Mouse (Mus musculus) heart, adult 2 months (tissue): Measurements from ENCODE around the gene Neurog2. TPM values are rescaled to one million over a fixed set of nuclear protein-coding genes. Genes with fewer than 3 reads are reported as not detected.

ENCODE experiments used
- DNase-seq, 2 experiments: peaks; one replicate each; pipeline ENCODE4 v3.0.0; 2021
- H3K27ac ChIP-seq: fragments of 200-600 bp; 2 replicates; pipeline ENCODE4 v1.8.1; 2022
- H3K27me3 ChIP-seq: fragments of 200-500 bp; 2 replicates; pipeline ENCODE4 v1.6.1; 2012; ENCODE audit warnings: mild to moderate bottlenecking, low read length, inconsistent platforms, mixed read lengths; ENCODE audit not compliant: control insufficient read depth, insufficient read depth
- H3K36me3 ChIP-seq: fragments of 200-500 bp; 2 replicates; pipeline ENCODE4 v1.6.1; 2012; ENCODE audit warnings: low read length, inconsistent platforms; ENCODE audit not compliant: control insufficient read depth, insufficient read depth
- H3K4me1 ChIP-seq: fragments of 200-500 bp; 2 replicates; pipeline ENCODE4 v1.6.1; 2011; ENCODE audit warnings: low read length; ENCODE audit not compliant: control insufficient read depth, insufficient read depth
- H3K4me3 ChIP-seq: fragments of 200-600 bp; 2 replicates; pipeline ENCODE4 v1.8.1; 2022
- H3K79me2 ChIP-seq: fragments of 200-500 bp; replicated peaks from 2 replicates; pipeline ENCODE4 v1.6.1; 2012; ENCODE audit warnings: mild to moderate bottlenecking, inconsistent platforms, low read length, moderate library complexity, mixed read lengths; ENCODE audit not compliant: control insufficient read depth, insufficient read depth
- H3K9ac ChIP-seq: fragments of 200-500 bp; 2 replicates; pipeline ENCODE4 v1.6.1; 2012; ENCODE audit warnings: low read depth, mild to moderate bottlenecking, control low read depth, inconsistent platforms, low read length, mixed read lengths
- CTCF ChIP-seq: fragments of 200-600 bp; IDR thresholded peaks from 2 replicates; pipeline ENCODE4 v1.8.1; 2022; ENCODE audit warnings: antibody characterized with exemption, mild to moderate bottlenecking, moderate library complexity
- EP300 ChIP-seq: fragments of 200-500 bp; IDR thresholded peaks from 2 replicates; pipeline ENCODE4 v1.6.1; 2011; ENCODE audit warnings: low read depth, low read length, control low read depth; ENCODE audit not compliant: insufficient read depth
- POLR2A ChIP-seq: fragments of 200-500 bp; IDR thresholded peaks from 2 replicates; pipeline ENCODE4 v1.6.1; 2011; ENCODE audit warnings: mild to moderate bottlenecking, low read depth, low read length, control low read depth; ENCODE audit not compliant: insufficient read depth
- WGBS: fragments of 180-500 bp; shearing (Covaris S2); methylation state at CpG from one replicate; pipeline ENCODE4 v1.1.7; 2018; 5-methylcytosine and 5-hydroxymethylcytosine counted together
- intact Hi-C: fragments of 180-260 bp; cut with DNase I; formaldehyde crosslinking; loops from one replicate; pipeline ENCODE4 v1.15.1; 2025
- polyA plus RNA-seq: library from polyadenylated mRNA; depleted of rRNA; stranded (reverse); fragments of >200 nt; gene quantifications from 2 replicates; pipeline ENCODE4 v1.2.3, GENCODE M21; 2012; rRNA removed
- total RNA-seq, 2 experiments: library from RNA; stranded (reverse); gene quantifications; 2 replicates each; pipeline ENCODE4 v1.2.3; 2021

Neurog2 gene
- total and polyA plus RNA-seq, 3 experiments: not detected

DNA sequence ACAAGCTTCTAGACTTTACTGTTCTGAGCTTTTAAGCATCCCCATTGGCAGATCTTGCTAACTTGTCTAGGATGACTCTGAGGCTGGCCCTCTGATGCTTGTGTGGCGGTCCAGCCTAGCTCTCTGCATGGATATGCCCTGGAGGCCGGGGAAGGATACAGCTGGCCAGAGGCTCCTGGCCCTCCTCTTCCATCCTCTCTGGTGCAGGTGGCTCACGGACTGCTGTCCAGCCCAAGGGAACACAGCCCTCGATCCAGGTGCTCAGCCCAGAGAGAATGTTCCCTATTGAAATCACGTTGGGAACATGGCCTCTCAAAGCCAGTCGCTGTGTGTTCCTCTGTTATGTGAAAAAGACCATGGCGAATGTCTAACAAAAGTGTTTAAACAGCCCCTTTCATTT, 27.8 kb downstream of the Neurog2 start:
- intact Hi-C loops: no loop called here
- WGBS: 87% methylated on average over 7 of the region's 7 CpGs
- Histone ChIP-seq H3K27ac (no peak overlapping the region), H3K4me3 (no peak overlapping the region), H3K4me1 (no peaks in the 10 kb centered on the region), H3K36me3 (no peaks in the 10 kb centered on the region), H3K9ac (no peak overlapping the region), H3K79me2 (no peaks in the 10 kb centered on the region), H3K27me3 (no peaks in the 10 kb centered on the region)
- no peak for DNase-seq
- TF ChIP-seq POLR2A (no peak), CTCF (no peak), EP300 (no peak)

DNA sequence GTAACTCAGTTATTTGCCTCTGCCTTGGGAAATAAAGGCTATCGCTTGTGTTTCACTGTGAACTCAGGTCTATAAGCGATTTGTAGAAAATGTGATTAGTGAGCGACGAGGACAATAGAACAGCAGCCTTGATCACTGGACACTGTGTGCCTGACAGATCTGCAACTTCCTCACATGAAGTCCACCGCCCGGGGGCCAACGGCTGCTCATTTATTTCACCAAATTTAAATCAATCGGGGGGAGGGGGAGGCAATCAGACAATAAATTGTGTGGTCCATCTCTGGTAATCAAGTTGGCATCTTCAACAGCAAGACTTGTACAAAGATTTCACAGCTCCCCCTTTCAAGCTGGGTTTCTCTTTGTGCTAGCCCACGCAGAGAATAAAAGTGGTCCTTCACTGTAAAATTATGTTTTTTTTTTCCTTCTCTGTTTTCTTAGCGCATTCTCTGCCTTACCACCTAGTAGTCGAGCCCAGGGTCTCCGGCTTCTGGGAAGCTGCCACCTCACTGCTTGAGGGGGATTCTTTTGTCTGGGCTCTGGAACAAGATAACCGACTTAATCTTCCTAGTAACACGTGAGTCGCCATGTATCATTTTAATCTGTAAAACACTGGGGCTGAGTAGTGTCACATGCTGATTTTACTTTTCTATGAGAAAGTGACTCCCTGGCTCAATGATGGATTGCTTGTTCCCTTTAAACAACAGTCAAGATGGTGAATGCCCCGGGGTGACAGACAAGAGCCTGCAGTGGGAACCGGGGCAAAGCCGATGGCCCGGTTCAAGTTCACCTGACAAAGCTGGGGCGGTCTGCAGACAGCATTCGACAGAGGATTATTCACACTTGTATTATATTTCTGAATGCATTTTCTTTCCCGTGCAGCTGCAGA, 29.0 kb downstream of the Neurog2 start:
- H3K79me2 ChIP-seq: no peaks in the 10 kb centered on the region
- intact Hi-C loops: no loop called here
- H3K4me1 ChIP-seq: no peaks in the 10 kb centered on the region
- H3K9ac ChIP-seq: no peak overlapping the region
- H3K27me3 ChIP-seq: no peaks in the 10 kb centered on the region
- DNase-seq: no peak
- 78% methylated on average over 22 of the region's 22 CpGs for WGBS
- H3K4me3 ChIP-seq: no peak overlapping the region
- H3K27ac ChIP-seq: no peak overlapping the region
- no peaks in the 10 kb centered on the region for H3K36me3 ChIP-seq
- TF ChIP-seq CTCF (no peak), EP300 (no peak), POLR2A (no peak)

DNA sequence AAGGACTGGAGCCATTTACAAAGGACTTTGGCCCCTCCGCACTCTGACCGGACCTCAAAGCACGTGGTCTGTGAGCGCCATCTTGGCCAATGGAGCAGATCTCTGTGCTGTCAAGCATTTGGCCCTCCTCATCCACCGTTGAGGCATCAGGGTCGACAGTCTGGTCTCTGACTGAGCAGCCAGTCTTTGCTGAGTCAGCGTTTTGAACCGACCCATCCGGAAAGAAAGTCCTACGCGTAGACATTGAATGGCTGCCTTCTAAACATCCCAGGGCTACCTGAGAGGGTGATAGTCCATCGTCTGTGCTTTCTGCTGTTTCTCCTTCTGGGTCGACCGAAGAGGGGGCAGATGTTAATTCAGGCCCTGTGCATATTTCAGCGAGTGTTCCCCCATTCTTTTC, 46.8 kb downstream of the Neurog2 start:
- Histone ChIP-seq H3K27ac (no peak overlapping the region), H3K4me1 (no peaks in the 10 kb centered on the region), H3K4me3 (no peak overlapping the region), H3K27me3 (no peaks in the 10 kb centered on the region), H3K9ac (no peak overlapping the region), H3K79me2 (no peaks in the 10 kb centered on the region), H3K36me3 (no peaks in the 10 kb centered on the region; the same call in 1 of the 2 replicates)
- DNase-seq: no peak
- TF ChIP-seq CTCF (no peak), EP300 (no peak), POLR2A (no peak)
- intact Hi-C loops: no loop called here
- WGBS: 87% methylated on average over 15 of the region's 15 CpGs

Other genes starting within 250 kb of the Neurog2 start
- 100 to 1,000 TPM; 269 to 290 TPM for gene Ank2, start 133.8 kb upstream of the Neurog2 start, total RNA-seq
- 96.1 and 155 TPM in 2 replicates for gene Ank2, start 133.8 kb upstream of the Neurog2 start, polyA plus RNA-seq
- 10 to 100 TPM; 21.6 to 23.4 TPM for gene Larp7, start 79.8 kb upstream of the Neurog2 start, total RNA-seq
- gene Larp7, start 79.8 kb upstream of the Neurog2 start, polyA plus RNA-seq: 2.6 and 5.9 TPM in 2 replicates
- under 1 TPM; 0.47 to 0.66 TPM for gene Zgrf1, start 79.6 kb upstream of the Neurog2 start, total RNA-seq
- gene Zgrf1, start 79.6 kb upstream of the Neurog2 start, polyA plus RNA-seq: 0.27 and 0.59 TPM in 2 replicates
- gene Alpk1, start 147.4 kb downstream of the Neurog2 start, total RNA-seq: 1 to 10 TPM; 2.4 to 3.0 TPM
- gene Alpk1, start 147.4 kb downstream of the Neurog2 start, polyA plus RNA-seq: 1.4 and 2.4 TPM in 2 replicates
- 1 to 10 TPM; 1.6 to 2.3 TPM for gene Tifa, start 156.7 kb downstream of the Neurog2 start, total RNA-seq
- 1.3 and 2.0 TPM in 2 replicates for gene Tifa, start 156.7 kb downstream of the Neurog2 start, polyA plus RNA-seq
- gene Ap1ar, start 204.4 kb downstream of the Neurog2 start, total RNA-seq: 10 to 100 TPM; 17.6 to 18.2 TPM
- 12.0 and 17.7 TPM in 2 replicates for gene Ap1ar, start 204.4 kb downstream of the Neurog2 start, polyA plus RNA-seq